Mouse (Mus musculus) MEL (cell line): ENCODE measurements around the gene Maml2. TPM values are rescaled to one million over a fixed set of nuclear protein-coding genes. Genes with fewer than 3 reads are reported as not detected.

Source experiments
- DNase-seq: peaks from one replicate; pipeline ENCODE4 v3.0.0; 2011; ENCODE audit warnings: low read depth, low spot score
- H3K27ac ChIP-seq: 2 replicates; pipeline ENCODE4 v1.5.1; 2012; ENCODE audit warnings: low read depth, mild to moderate bottlenecking, control low read depth, low read length, moderate library complexity; ENCODE audit not compliant: control insufficient read depth
- H3K27me3 ChIP-seq, 2 experiments: fragments of 150-350 bp in 1 of 2; sonication (generic) in 1 of 2; 2 replicates each; pipeline ENCODE4 v1.6.1; 2012; ENCODE audit warnings: low read length in 2 of 2, mild to moderate bottlenecking in 2 of 2, improper control_type of control experiment in 1 of 2, moderate library complexity in 1 of 2; ENCODE audit not compliant: insufficient read depth in 2 of 2, control insufficient read depth in 1 of 2
- H3K36me3 ChIP-seq, 2 experiments: 2 replicates each; pipeline ENCODE4 v1.6.1; 2012 to 2014; ENCODE audit warnings: low read length in 2 of 2, improper control_type of control experiment in 1 of 2, inconsistent platforms in 1 of 2, mild to moderate bottlenecking in 1 of 2; ENCODE audit not compliant: insufficient read depth in 2 of 2, control insufficient read depth in 1 of 2
- H3K4me1 ChIP-seq, 2 experiments: fragments of 150-350 bp in 1 of 2; sonication (generic) in 1 of 2; 2 replicates each; pipeline ENCODE4 v1.6.1; 2012; ENCODE audit warnings: low read length in 2 of 2, improper control_type of control experiment in 1 of 2, mild to moderate bottlenecking in 1 of 2; ENCODE audit not compliant: insufficient read depth in 2 of 2, control insufficient read depth in 1 of 2
- H3K4me3 ChIP-seq, 2 experiments: fragments of 150-350 bp in 1 of 2; sonication (generic) in 1 of 2; 2 replicates each; pipeline ENCODE4 v1.5.1; 2012; ENCODE audit warnings: low read depth in 2 of 2, low read length in 2 of 2, mild to moderate bottlenecking in 2 of 2, moderate library complexity in 2 of 2, control low read depth in 1 of 2, improper control_type of control experiment in 1 of 2; ENCODE audit not compliant: control insufficient read depth in 1 of 2, insufficient read depth in 1 of 2
- H3K79me2 ChIP-seq: 2 replicates; pipeline ENCODE4 v1.6.1; 2012; ENCODE audit warnings: mild to moderate bottlenecking, low read length, moderate library complexity; ENCODE audit not compliant: control insufficient read depth, poor library complexity, insufficient read depth
- H3K9ac ChIP-seq: 2 replicates; pipeline ENCODE4 v1.6.1; 2012; ENCODE audit warnings: low read depth, mild to moderate bottlenecking, control low read depth, low read length, moderate library complexity; ENCODE audit not compliant: control insufficient read depth, poor library complexity, severe bottlenecking
- H3K9me3 ChIP-seq: fragments of 150-350 bp; sonication (generic); replicated peaks from 2 replicates; pipeline ENCODE4 v1.6.1; 2012; ENCODE audit warnings: mild to moderate bottlenecking, low read length, improper control_type of control experiment, moderate library complexity; ENCODE audit not compliant: insufficient read depth
- CHD1 ChIP-seq: IDR thresholded peaks from 2 replicates; pipeline ENCODE4 v1.6.1; 2012; ENCODE audit warnings: low read depth, mild to moderate bottlenecking, inconsistent platforms, low read length, improper control_type of control experiment
- CTCF ChIP-seq, 3 experiments: IDR thresholded peaks in 2 of 3; conservative IDR thresholded peaks in 1 of 3; 2 replicates each; pipeline ENCODE4 v1.5.1; 2011 to 2012; ENCODE audit warnings: low read length in 3 of 3, low read depth in 2 of 3, mild to moderate bottlenecking in 2 of 3, improper control_type of control experiment in 1 of 3, inconsistent platforms in 1 of 3, mixed read lengths in 1 of 3, moderate library complexity in 1 of 3; ENCODE audit not compliant: control insufficient read depth in 1 of 3, insufficient read depth in 1 of 3, poor library complexity in 1 of 3, severe bottlenecking in 1 of 3
- EP300 ChIP-seq, 2 experiments: IDR thresholded peaks; 2 replicates each; pipeline ENCODE4 v1.6.1; 2011; ENCODE audit warnings: improper control_type of control experiment in 2 of 2, low read length in 2 of 2, low read depth in 1 of 2, mild to moderate bottlenecking in 1 of 2
- ETS1 ChIP-seq: IDR thresholded peaks from 2 replicates; pipeline ENCODE4 v1.6.1; 2012; ENCODE audit warnings: low read depth, mild to moderate bottlenecking, inconsistent platforms, low read length, improper control_type of control experiment, moderate library complexity
- GABPA ChIP-seq: IDR thresholded peaks from 2 replicates; pipeline ENCODE4 v1.6.1; 2012; ENCODE audit warnings: low read depth, mild to moderate bottlenecking, inconsistent platforms, low read length, improper control_type of control experiment, moderate library complexity
- GATA1 ChIP-seq: IDR thresholded peaks from 2 replicates; pipeline ENCODE4 v1.6.1; 2011; ENCODE audit warnings: low read depth, low read length, improper control_type of control experiment
- HCFC1 ChIP-seq: IDR thresholded peaks from 2 replicates; pipeline ENCODE4 v1.6.1; 2012; ENCODE audit warnings: low read depth, mild to moderate bottlenecking, inconsistent platforms, low read length, improper control_type of control experiment, moderate library complexity
- KAT2A ChIP-seq: conservative IDR thresholded peaks from 2 replicates; pipeline ENCODE4 v1.6.1; 2012; ENCODE audit warnings: low read depth, low read length, improper control_type of control experiment, inconsistent platforms
- MAFK ChIP-seq: IDR thresholded peaks from 2 replicates; pipeline ENCODE4 v1.6.1; 2011; ENCODE audit warnings: low read depth, mild to moderate bottlenecking, low read length, improper control_type of control experiment, borderline replicate concordance
- MAZ ChIP-seq: IDR thresholded peaks from 2 replicates; pipeline ENCODE4 v1.6.1; 2012; ENCODE audit warnings: low read depth, mild to moderate bottlenecking, inconsistent platforms, low read length, improper control_type of control experiment
- MEF2A ChIP-seq: IDR thresholded peaks from 2 replicates; pipeline ENCODE4 v1.6.1; 2014; ENCODE audit warnings: low read depth, mild to moderate bottlenecking, inconsistent platforms, low read length, improper control_type of control experiment; ENCODE audit not compliant: poor library complexity, insufficient replicate concordance, severe bottlenecking; ENCODE audit errors: extremely low read depth
- MYC ChIP-seq: IDR thresholded peaks from 2 replicates; pipeline ENCODE4 v1.6.1; 2011; ENCODE audit warnings: low read depth, mild to moderate bottlenecking, low read length, improper control_type of control experiment, moderate library complexity
- NRF1 ChIP-seq: IDR thresholded peaks from 2 replicates; pipeline ENCODE4 v1.6.1; 2014; ENCODE audit warnings: low read depth, mild to moderate bottlenecking, inconsistent platforms, low read length, improper control_type of control experiment, moderate library complexity; ENCODE audit not compliant: poor library complexity, insufficient read depth, severe bottlenecking
- POLR2A ChIP-seq, 2 experiments: IDR thresholded peaks; 2 replicates each; pipeline ENCODE4 v1.6.1; 2011 to 2012; ENCODE audit warnings: low read length in 2 of 2, mild to moderate bottlenecking in 2 of 2, control low read depth in 1 of 2, improper control_type of control experiment in 1 of 2, low read depth in 1 of 2, moderate library complexity in 1 of 2; ENCODE audit not compliant: control insufficient read depth in 1 of 2, insufficient read depth in 1 of 2, poor library complexity in 1 of 2
- POLR2AphosphoS2 ChIP-seq: IDR thresholded peaks from 2 replicates; pipeline ENCODE4 v1.6.1; 2011; ENCODE audit warnings: low read length, improper control_type of control experiment
- RCOR1 ChIP-seq: IDR thresholded peaks from 2 replicates; pipeline ENCODE4 v1.6.1; 2012; ENCODE audit warnings: low read depth, mild to moderate bottlenecking, inconsistent platforms, low read length, improper control_type of control experiment
- SIN3A ChIP-seq: IDR thresholded peaks from 2 replicates; pipeline ENCODE4 v1.6.1; 2012; ENCODE audit warnings: low read length, improper control_type of control experiment, inconsistent platforms
- SMC3 ChIP-seq: IDR thresholded peaks from 2 replicates; pipeline ENCODE4 v1.6.1; 2011; ENCODE audit warnings: low read depth, low read length, improper control_type of control experiment
- TAL1 ChIP-seq: IDR thresholded peaks from 2 replicates; pipeline ENCODE4 v1.6.1; 2012; ENCODE audit warnings: mild to moderate bottlenecking, inconsistent platforms, low read length, moderate library complexity, mixed read lengths
- TCF12 ChIP-seq: IDR thresholded peaks from 2 replicates; pipeline ENCODE4 v1.6.1; 2014; ENCODE audit warnings: low read depth, mild to moderate bottlenecking, inconsistent platforms, low read length, improper control_type of control experiment, moderate library complexity
- ZC3H11A ChIP-seq: IDR thresholded peaks from 2 replicates; pipeline ENCODE4 v1.6.1; 2012; ENCODE audit warnings: low read depth, mild to moderate bottlenecking, inconsistent platforms, low read length, improper control_type of control experiment
- ZMIZ1 ChIP-seq: IDR thresholded peaks from 2 replicates; pipeline ENCODE4 v1.6.1; 2012; ENCODE audit warnings: low read depth, mild to moderate bottlenecking, inconsistent platforms, low read length, improper control_type of control experiment, moderate library complexity
- ZNF384 ChIP-seq: IDR thresholded peaks from 2 replicates; pipeline ENCODE4 v1.6.1; 2012; ENCODE audit warnings: low read depth, mild to moderate bottlenecking, inconsistent platforms, low read length, improper control_type of control experiment
- polyA plus RNA-seq, 2 experiments: library from polyadenylated mRNA; stranded (reverse) in 1 of 2; unstranded in 1 of 2; fragments of >175 nt in 1 of 2; fragments of >200 nt in 1 of 2; gene quantifications; 2 replicates each; pipeline versions ENCODE4 v1.2.1 to v1.2.4; 2012; ENCODE audit warnings: low replicate concordance in 2 of 2, low read depth in 1 of 2; ENCODE audit not compliant: insufficient read length in 2 of 2, insufficient read depth in 1 of 2, missing spikeins in 1 of 2
- total RNA-seq: library from RNA; depleted of rRNA; stranded (reverse); fragments of 300-350 nt; gene quantifications from 2 replicates; pipeline ENCODE4 v1.2.3, GENCODE M21; 2012

Gene Maml2
- total and polyA plus RNA-seq, 3 experiments, result 0.08 to 0.47 TPM; not detected in 1

DNA sequence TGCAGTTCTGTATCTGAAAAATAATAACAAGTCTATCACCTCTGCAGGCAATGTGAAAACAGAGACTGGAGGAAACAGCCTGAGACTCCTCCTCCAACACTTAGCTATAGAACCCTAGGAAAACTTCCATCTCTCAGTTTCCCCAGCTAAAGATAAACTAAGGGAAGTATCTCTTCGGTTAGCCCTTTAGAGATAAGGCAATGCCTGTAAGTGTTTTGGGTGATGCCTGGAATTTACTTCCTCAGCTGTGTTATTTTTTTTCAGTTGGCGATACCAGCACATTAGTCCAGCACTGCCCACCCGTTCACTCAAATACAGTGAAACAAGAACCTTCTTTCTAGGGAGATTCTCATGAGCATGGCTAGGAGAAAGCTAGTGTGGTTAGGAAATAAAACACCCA lies 36.8 kb upstream of the Maml2 start (continued):
- TF ChIP-seq SMC3 (0 out of 2 replicates have a peak, but pooled peaks have one; percentile 10), EP300 (IDR thresholded peaks at IDR 0.05; ENCODE audit: low read depth in 1 of 2, low read length in 2 of 2) (peak; percentile 92 to 93)

GRCm38 (mm10) chr9:13273219-13273618 lies 24.5 kb upstream of the Maml2 start:
- peak; percentile 63 for DNase-seq
- Histone ChIP-seq H3K79me2 (no peaks in the 10 kb centered on the region), H3K27me3 (no peaks in the 10 kb centered on the region), H3K9me3 (no peaks in the 10 kb centered on the region), H3K4me3 (no peak overlapping the region), H3K36me3 (peaks cover 0 to 21% of the 10 kb centered on the region in 2 experiments; a peak in 2 of 4 replicates), H3K27ac (0 out of 2 replicates have a peak overlapping the region, but pooled peaks have one; percentile 29), H3K9ac (no peak overlapping the region), H3K4me1 (peaks cover 0 to 11% of the 10 kb centered on the region in 2 experiments; a peak in 3 of 4 replicates)
- TF ChIP-seq HCFC1, result no peak; the same call in 1 of the 2 replicates
- TF ChIP-seq GATA1, result peak; percentile 99
- no peak for TF ChIP-seq MAZ
- peak; percentile 87 for TF ChIP-seq ETS1
- TF ChIP-seq TAL1, result peak; percentile 51
- peak; percentile 97 for TF ChIP-seq TCF12
- no peak for TF ChIP-seq NRF1
- peak; percentile 97 to 100 for TF ChIP-seq EP300 (IDR thresholded peaks at IDR 0.05; ENCODE audit: low read depth in 1 of 2, low read length in 2 of 2)
- TF ChIP-seq MAFK, result peak; percentile 77
- TF ChIP-seq CTCF (IDR thresholded peaks at IDR 0.05 in 2 of 3, conservative IDR thresholded peaks at IDR 0.05 in 1 of 3; ENCODE audit: control insufficient read depth in 1 of 3, insufficient read depth in 1 of 3, low read depth in 2 of 3, low read length in 3 of 3, poor library complexity in 1 of 3, severe bottlenecking in 1 of 3), result no peak
- peak; percentile 96 for TF ChIP-seq ZNF384
- peak; percentile 72 for TF ChIP-seq SIN3A
- peak; percentile 91 for TF ChIP-seq RCOR1

- Histone ChIP-seq H3K4me1 (no peaks in the 10 kb centered on the region), H3K9me3 (no peaks in the 10 kb centered on the region), H3K27me3 (no peaks in the 10 kb centered on the region), H3K9ac (no peak overlapping the region), H3K27ac (no peak overlapping the region), H3K4me3 (no peak overlapping the region), H3K36me3 (no peaks in the 10 kb centered on the region), H3K79me2 (no peaks in the 10 kb centered on the region)
- TF ChIP-seq GATA1 (no peak), KAT2A (no peak), MAZ (no peak), CHD1 (no peak), POLR2AphosphoS2 (no peak), GABPA (no peak), POLR2A (IDR thresholded peaks at IDR 0.05; ENCODE audit: control insufficient read depth in 1 of 2, insufficient read depth in 1 of 2, low read depth in 1 of 2, low read length in 2 of 2, poor library complexity in 1 of 2) (no peak), MAFK (no peak), ZC3H11A (no peak), MEF2A (no peak), ZNF384 (no peak), ETS1 (no peak), MYC (no peak), SMC3 (no peak), NRF1 (no peak), ZMIZ1 (no peak), TAL1 (no peak), SIN3A (no peak)
- DNase-seq, result no peak
Measured at GRCm38 (mm10) chr9:13287482-13287881, 10.3 kb upstream of the Maml2 start.
